Mouse (Mus musculus): ENCODE data around the gene Gm29666. TPM values are rescaled to one million over a fixed set of nuclear protein-coding genes. Genes with fewer than 3 reads are reported as not detected.

Gene Gm29666
- total RNA-seq (2021), result under 1 TPM; 0.19 to 0.34 TPM

GRCm38 (mm10) chr15:84919938-84920337 is at the start of gene Gm29666:
Gene Gm29666 (minus strand): TSS chr15:84920038.
- no peak for DNase-seq

- no peak for DNase-seq
Measured at GRCm38 (mm10) chr15:84968534-84968933, 48.7 kb upstream of the Gm29666 start.

- peak; percentile 80 for DNase-seq
Measured at GRCm38 (mm10) chr15:84965575-84966360, 45.9 kb upstream of the Gm29666 start.

- no peak for DNase-seq
Measured at GRCm38 (mm10) chr15:84964771-84965170, 44.9 kb upstream of the Gm29666 start.

GRCm38 (mm10) chr15:84962518-84962917 is 42.7 kb upstream of the Gm29666 start:
- no peak for DNase-seq

GRCm38 (mm10) chr15:84960692-84961091 is 40.9 kb upstream of the Gm29666 start:
- DNase-seq, result peak; percentile 29

GRCm38 (mm10) chr15:84959891-84960290 is 40.1 kb upstream of the Gm29666 start:
- no peak for DNase-seq

GRCm38 (mm10) chr15:84958331-84958730 is 38.5 kb upstream of the Gm29666 start:
- no peak for DNase-seq

- DNase-seq, result no peak
Measured at GRCm38 (mm10) chr15:84957851-84958250, 38.0 kb upstream of the Gm29666 start.

GRCm38 (mm10) chr15:84953259-84953658 is 33.4 kb upstream of the Gm29666 start:
- no peak for DNase-seq

- no peak for DNase-seq
Measured at GRCm38 (mm10) chr15:84950053-84950452, 30.2 kb upstream of the Gm29666 start.

- DNase-seq, result peak; percentile 40
Measured at GRCm38 (mm10) chr15:84948990-84949389, 29.2 kb upstream of the Gm29666 start.

GRCm38 (mm10) chr15:84944319-84944718 is 24.5 kb upstream of the Gm29666 start:
- no peak for DNase-seq

- DNase-seq, result peak; percentile 61
Measured at GRCm38 (mm10) chr15:84942647-84943285, 22.9 kb upstream of the Gm29666 start.

GRCm38 (mm10) chr15:84940102-84940501 is 20.3 kb upstream of the Gm29666 start:
- peak; percentile 21 for DNase-seq

GRCm38 (mm10) chr15:84934901-84935300 is 15.1 kb upstream of the Gm29666 start:
- no peak for DNase-seq

GRCm38 (mm10) chr15:84932351-84932750 is 12.5 kb upstream of the Gm29666 start:
- DNase-seq, result no peak

- no peak for DNase-seq
Measured at GRCm38 (mm10) chr15:84925495-84926018, 5.7 kb upstream of the Gm29666 start.

GRCm38 (mm10) chr15:84924781-84925315 is 5.0 kb upstream of the Gm29666 start:
- DNase-seq, result no peak

GRCm38 (mm10) chr15:84923508-84924181 is 3.8 kb upstream of the Gm29666 start:
- no peak for DNase-seq

GRCm38 (mm10) chr15:84922884-84923507 is 3.2 kb upstream of the Gm29666 start, which contains the start of gene Nup50:
Gene Nup50 (plus strand): TSS chr15:84923411.
- DNase-seq, result peak; percentile 100

GRCm38 (mm10) chr15:84913201-84913600 is 6.6 kb downstream of the Gm29666 start:
- no peak for DNase-seq
